In genomic region chr5:129164091-129164490, GRCm38 (mm10) we compare ENCODE assay signal across 9 mouse cellular contexts.
A peak's percentile ranks its signal among the peaks of the same experiment; 100 is the strongest.
DNase-seq lines count a peak whose midpoint lies in the region; ATAC-seq lines count a peak whose summit lies in the region.
"Had no signal": no experiment of that assay in that cellular context is flagged by ENCODE, and none has a peak within 500 bp of the region (broad histone marks: within the 10 kb centered on the region; RNA-seq: fewer than 3 reads in every experiment).

No protein-coding gene starts in this region.

- ATAC-seq in erythroid progenitor cell, adult 5-6 weeks (replicated peaks; ENCODE audit: low FRiP score, poor library complexity, severe bottlenecking) = no peak

- no peak overlapping the region for H3K4me3 ChIP-seq in midbrain, embryonic 10.5 days
- H3K4me3 ChIP-seq: liver, embryonic 15.5 days had no signal

- peak; percentile 7 to 59 for DNase-seq in adrenal gland, adult (ENCODE audit: inconsistent age in 2 of 2, low spot score in 1 of 2)
- no peak for DNase-seq in adrenal gland, postnatal 25 days
- peak; percentile 63 for DNase-seq in gastrocnemius, postnatal 25 days
- DNase-seq in kidney, postnatal 14 days = peak; percentile 63
- peak; percentile 24 for DNase-seq in ovary, adult 18-20 months (ENCODE audit: low spot score)
- DNase-seq in midbrain, embryonic 10.5 days (ENCODE audit: low spot score) = no peak
- no peak for DNase-seq in spleen, postnatal 4 days (ENCODE audit: low spot score in 2 of 2)

- no peaks in the 10 kb centered on the region for H3K9me3 ChIP-seq in midbrain, embryonic 10.5 days (replicated peaks)
- H3K9me3 ChIP-seq: liver, embryonic 15.5 days had no signal

- no peaks in the 10 kb centered on the region for H3K27me3 ChIP-seq in midbrain, embryonic 10.5 days (ENCODE audit: low read depth, poor library complexity, severe bottlenecking)
- H3K27me3 ChIP-seq: liver, embryonic 15.5 days had no signal

- H3K4me1 ChIP-seq in midbrain, embryonic 10.5 days = peaks cover 19% of the 10 kb centered on the region
- H3K4me1 ChIP-seq: liver, embryonic 15.5 days had no signal

- H3K36me3 ChIP-seq in midbrain, embryonic 10.5 days = no peaks in the 10 kb centered on the region
- H3K36me3 ChIP-seq: liver, embryonic 15.5 days had no signal

- WGBS in midbrain, embryonic 10.5 days = 61% methylated on average over 10 of the region's 10 CpGs

- H3K27ac ChIP-seq in midbrain, embryonic 10.5 days (replicated peaks) = no peak overlapping the region; the same call in 1 of the 2 replicates
- H3K27ac ChIP-seq: liver, embryonic 15.5 days had no signal

Comparison
In these comparisons a context has a peak if more than half of its experiments do, and no peak if none do; other contexts are left out.
1. DNase-seq: peak in adrenal gland, adult (2 of 2), gastrocnemius, postnatal 25 days (single experiment), kidney, postnatal 14 days (single experiment) and ovary, adult 18-20 months (single experiment); none in adrenal gland, postnatal 25 days (single experiment), midbrain, embryonic 10.5 days (single experiment) and spleen, postnatal 4 days (0 of 2).